In the genomic region with DNA sequence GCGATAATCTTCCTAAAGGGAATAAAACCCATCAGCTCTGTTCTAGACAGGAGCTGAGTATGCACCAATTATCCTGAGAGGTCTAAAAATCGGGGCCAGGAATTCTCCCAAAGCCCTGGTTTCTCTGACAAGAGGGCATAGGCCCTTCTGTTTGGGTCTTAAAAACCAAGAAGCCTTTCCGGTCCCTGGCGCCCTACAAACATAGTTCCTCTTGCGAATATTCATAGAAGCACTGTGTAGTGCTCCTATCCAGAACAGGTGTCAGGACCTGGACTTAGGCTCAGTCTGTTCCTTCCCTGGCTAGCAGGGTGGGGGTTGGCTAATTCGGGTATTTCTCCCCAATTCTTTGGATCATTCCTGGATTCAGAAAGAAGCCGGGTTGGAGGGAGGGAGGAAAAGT, we compare ENCODE assay signal across 17 mouse cellular contexts. TPM values are rescaled to one million over a fixed set of nuclear protein-coding genes. Genes with fewer than 3 reads are reported as not detected.
DNase-seq lines count a peak whose midpoint lies in the region; ATAC-seq and TF ChIP-seq lines count a peak whose summit lies in the region.
"Had no signal": no experiment of that assay in that cellular context is flagged by ENCODE, and none has a peak within 500 bp of the region (broad histone marks: within the 10 kb centered on the region; RNA-seq: fewer than 3 reads in every experiment).

No protein-coding gene starts in this region.

- DNase-seq in heart, postnatal 25 days (ENCODE audit: low spot score) = no peak
- no peak for DNase-seq in midbrain, postnatal 0 days (ENCODE audit: low spot score)
- DNase-seq in limb, embryonic 14.5 days (ENCODE audit: low spot score) = no peak
- no peak for DNase-seq in kidney, postnatal 10 days
- DNase-seq in MN1 (ENCODE audit: low spot score) = no peak
- DNase-seq: cerebellum, adult 11-12 months; kidney, adult 8-10 months; liver, embryonic 13.5 days; thymus, adult 2 months had no signal

- intact Hi-C loops in heart, postnatal 25 days (cut with DNase I) = no loop called here

- ATAC-seq in heart, embryonic 13.5 days (ENCODE audit: extremely low read depth, insufficient number of reproducible peaks, low FRiP score, low TSS enrichment) = no peak
- ATAC-seq in midbrain, embryonic 13.5 days = no peak
- no peak for ATAC-seq in midbrain, postnatal 0 days (ENCODE audit: low FRiP score)
- ATAC-seq in forebrain, embryonic 13.5 days = no peak
- ATAC-seq in limb, embryonic 14.5 days (ENCODE audit: low FRiP score, low read depth) = no peak

- peaks cover 31% of the 10 kb centered on the region for H3K4me1 ChIP-seq in heart, embryonic 13.5 days
- H3K4me1 ChIP-seq in midbrain, embryonic 13.5 days (replicated peaks) = peaks cover 25% of the 10 kb centered on the region
- H3K4me1 ChIP-seq in midbrain, postnatal 0 days (ENCODE audit: insufficient read depth, low read length) = 0 out of 2 replicates have a peak, but pooled peaks cover 2% of the 10 kb centered on the region
- peaks cover 51% of the 10 kb centered on the region for H3K4me1 ChIP-seq in forebrain, embryonic 13.5 days
- peaks cover 11% of the 10 kb centered on the region for H3K4me1 ChIP-seq in limb, embryonic 14.5 days (ENCODE audit: control insufficient read depth, insufficient read depth, low read length)

- TF ChIP-seq POLR2A in limb, embryonic 14.5 days (IDR thresholded peaks at IDR 0.05; ENCODE audit: borderline replicate concordance, extremely low read depth, insufficient read depth, insufficient read length) = no peak

- H3K27me3 ChIP-seq in heart, embryonic 13.5 days (replicated peaks) = peaks cover 100% of the 10 kb centered on the region
- H3K27me3 ChIP-seq in midbrain, embryonic 13.5 days = peaks cover 98% of the 10 kb centered on the region
- H3K27me3 ChIP-seq in midbrain, postnatal 0 days (ENCODE audit: insufficient read depth, low read length) = peaks cover 86% of the 10 kb centered on the region
- peaks cover 93% of the 10 kb centered on the region for H3K27me3 ChIP-seq in forebrain, embryonic 13.5 days
- H3K27me3 ChIP-seq in limb, embryonic 14.5 days (ENCODE audit: control insufficient read depth, insufficient read depth, low read length) = peaks cover 95% of the 10 kb centered on the region

- H3K36me3 ChIP-seq in heart, embryonic 13.5 days = no peaks in the 10 kb centered on the region
- no peaks in the 10 kb centered on the region for H3K36me3 ChIP-seq in midbrain, embryonic 13.5 days
- H3K36me3 ChIP-seq in midbrain, postnatal 0 days (ENCODE audit: insufficient read depth, low read length) = no peaks in the 10 kb centered on the region
- H3K36me3 ChIP-seq in forebrain, embryonic 13.5 days (ENCODE audit: poor library complexity, severe bottlenecking) = no peaks in the 10 kb centered on the region
- no peaks in the 10 kb centered on the region for H3K36me3 ChIP-seq in limb, embryonic 14.5 days (ENCODE audit: control insufficient read depth, insufficient read depth, low read length)
- H3K36me3 ChIP-seq: G1E; liver, embryonic 13.5 days had no signal

- 14% methylated on average over 7 of the region's 7 CpGs for WGBS in heart, embryonic 13.5 days
- WGBS in midbrain, embryonic 13.5 days = 6% methylated on average over 7 of the region's 7 CpGs
- WGBS in midbrain, postnatal 0 days = 4% methylated on average over 7 of the region's 7 CpGs
- WGBS in forebrain, embryonic 13.5 days = 8% methylated on average over 7 of the region's 7 CpGs
- WGBS in limb, embryonic 14.5 days = 5% methylated on average over 7 of the region's 7 CpGs

- peak overlapping the region; percentile 80; the same call in 1 of the 2 replicates for H3K4me2 ChIP-seq in heart, embryonic 13.5 days
- peak overlapping the region; percentile 59 for H3K4me2 ChIP-seq in midbrain, embryonic 13.5 days (replicated peaks)
- no peak overlapping the region for H3K4me2 ChIP-seq in midbrain, postnatal 0 days (ENCODE audit: low read depth, low read length, poor library complexity, severe bottlenecking)
- peak overlapping the region; percentile 77 for H3K4me2 ChIP-seq in forebrain, embryonic 13.5 days
- 0 out of 2 replicates have a peak overlapping the region, but pooled peaks have one; percentile 77 for H3K4me2 ChIP-seq in limb, embryonic 14.5 days (replicated peaks; ENCODE audit: low read depth, low read length, severe bottlenecking)

- TF ChIP-seq CTCF in midbrain, postnatal 0 days (IDR thresholded peaks at IDR 0.05) = no peak

- H3K9ac ChIP-seq in heart, embryonic 13.5 days = no peak overlapping the region
- no peak overlapping the region; the same call in 1 of the 2 replicates for H3K9ac ChIP-seq in midbrain, embryonic 13.5 days (replicated peaks)
- no peak overlapping the region for H3K9ac ChIP-seq in midbrain, postnatal 0 days (replicated peaks; ENCODE audit: low read length, poor library complexity, severe bottlenecking)
- H3K9ac ChIP-seq in forebrain, embryonic 13.5 days = peak overlapping the region; percentile 89
- H3K9ac ChIP-seq in limb, embryonic 14.5 days (ENCODE audit: low read depth, low read length, severe bottlenecking) = no peak overlapping the region
- H3K9ac ChIP-seq: liver, embryonic 13.5 days had no signal

- no peak overlapping the region for H3K27ac ChIP-seq in heart, embryonic 13.5 days (replicated peaks)
- no peak overlapping the region for H3K27ac ChIP-seq in midbrain, embryonic 13.5 days
- H3K27ac ChIP-seq in midbrain, postnatal 0 days (ENCODE audit: low read depth, low read length) = no peak overlapping the region
- 0 out of 2 replicates have a peak overlapping the region, but pooled peaks have one; percentile 87 for H3K27ac ChIP-seq in forebrain, embryonic 13.5 days
- H3K27ac ChIP-seq in limb, embryonic 14.5 days (replicated peaks; ENCODE audit: low read depth, low read length) = no peak overlapping the region
- H3K27ac ChIP-seq: liver, embryonic 13.5 days had no signal

- H3K9me3 ChIP-seq in heart, embryonic 13.5 days = no peaks in the 10 kb centered on the region
- H3K9me3 ChIP-seq in midbrain, embryonic 13.5 days = no peaks in the 10 kb centered on the region
- H3K9me3 ChIP-seq in midbrain, postnatal 0 days (ENCODE audit: low read length) = no peaks in the 10 kb centered on the region
- H3K9me3 ChIP-seq in forebrain, embryonic 13.5 days (replicated peaks) = no peaks in the 10 kb centered on the region
- H3K9me3 ChIP-seq in limb, embryonic 14.5 days (ENCODE audit: control insufficient read depth, low read length) = no peaks in the 10 kb centered on the region
- H3K9me3 ChIP-seq: liver, embryonic 13.5 days had no signal

- H3K4me3 ChIP-seq in heart, embryonic 13.5 days = no peak overlapping the region; the same call in 1 of the 2 replicates
- 0 out of 2 replicates have a peak overlapping the region, but pooled peaks have one; percentile 37 for H3K4me3 ChIP-seq in midbrain, embryonic 13.5 days (replicated peaks)
- no peak overlapping the region for H3K4me3 ChIP-seq in midbrain, postnatal 0 days (ENCODE audit: low read depth, low read length)
- peak overlapping the region; percentile 57 for H3K4me3 ChIP-seq in forebrain, embryonic 13.5 days
- no peak overlapping the region for H3K4me3 ChIP-seq in limb, embryonic 14.5 days (replicated peaks; ENCODE audit: low read length)

RNA-seq across cellular contexts. Expression of a gene that starts 4.3 kb away (rescaled TPM):
- not detected in 2 replicates for polyA plus RNA-seq in heart, embryonic 13.5 days (2015; fragmentation: Nextera tagmentation; extraction: Ambion mirVana)
- total RNA-seq in heart, postnatal 25 days (2021) = not detected
- polyA plus RNA-seq in midbrain, embryonic 13.5 days (2015; fragmentation: Nextera tagmentation; extraction: Ambion mirVana) = 0.32 and 0.40 TPM in 2 replicates
- not detected in 2 replicates for total RNA-seq in midbrain, postnatal 0 days (2014; rRNA removed)
- polyA plus RNA-seq in midbrain, postnatal 0 days (2015; fragmentation: Nextera tagmentation; extraction: Ambion mirVana) = 0.91 and 2.2 TPM in 2 replicates
- polyA plus RNA-seq in forebrain, embryonic 13.5 days (2015; fragmentation: Nextera tagmentation; extraction: Ambion mirVana) = 0.90 and 1.0 TPM in 2 replicates
- polyA plus RNA-seq in limb, embryonic 14.5 days (2012; rRNA removed) = 0.11 and 0.32 TPM in 2 replicates
- 0.18 TPM in 1 of 2 replicates, not detected in the other for polyA plus RNA-seq in limb, embryonic 14.5 days (2014; fragmentation: Nextera tagmentation; extraction: Ambion mirVana)
- total RNA-seq: common myeloid progenitor, adult 5-6 weeks; G1E; gastrocnemius, adult 8-10 months had no signal
- polyA plus RNA-seq: C2C12; G1E; heart, embryonic 14.5 days; liver, embryonic 13.5 days; thymus, adult 2 months had no signal

RNA-seq across cellular contexts. Expression of a gene that starts 53.4 kb away (rescaled TPM):
- not detected in 2 replicates for polyA plus RNA-seq in heart, embryonic 13.5 days (2015; fragmentation: Nextera tagmentation; extraction: Ambion mirVana)
- total RNA-seq in heart, postnatal 25 days (2021) = not detected
- not detected in 2 replicates for polyA plus RNA-seq in midbrain, embryonic 13.5 days (2015; fragmentation: Nextera tagmentation; extraction: Ambion mirVana)
- total RNA-seq in midbrain, postnatal 0 days (2014; rRNA removed) = not detected in 2 replicates
- polyA plus RNA-seq in midbrain, postnatal 0 days (2015; fragmentation: Nextera tagmentation; extraction: Ambion mirVana) = not detected in 2 replicates
- not detected in 2 replicates for polyA plus RNA-seq in forebrain, embryonic 13.5 days (2015; fragmentation: Nextera tagmentation; extraction: Ambion mirVana)
- polyA plus RNA-seq in limb, embryonic 14.5 days (2012; rRNA removed) = not detected in 2 replicates
- polyA plus RNA-seq in limb, embryonic 14.5 days (2014; fragmentation: Nextera tagmentation; extraction: Ambion mirVana) = not detected in 2 replicates
- total RNA-seq: common myeloid progenitor, adult 5-6 weeks; gastrocnemius, adult 8-10 months had no signal
- polyA plus RNA-seq: C2C12; G1E; heart, embryonic 14.5 days; liver, embryonic 13.5 days; thymus, adult 2 months had no signal

Comparison
In these comparisons a context has a peak if more than half of its experiments do, and no peak if none do; other contexts are left out.
1. H3K4me3 ChIP-seq: peak in midbrain, embryonic 13.5 days (single experiment) and forebrain, embryonic 13.5 days (single experiment); none in heart, embryonic 13.5 days (single experiment), midbrain, postnatal 0 days (single experiment) and limb, embryonic 14.5 days (single experiment).